10 mouse cellular contexts compared by ENCODE assay signal in the genomic region with DNA sequence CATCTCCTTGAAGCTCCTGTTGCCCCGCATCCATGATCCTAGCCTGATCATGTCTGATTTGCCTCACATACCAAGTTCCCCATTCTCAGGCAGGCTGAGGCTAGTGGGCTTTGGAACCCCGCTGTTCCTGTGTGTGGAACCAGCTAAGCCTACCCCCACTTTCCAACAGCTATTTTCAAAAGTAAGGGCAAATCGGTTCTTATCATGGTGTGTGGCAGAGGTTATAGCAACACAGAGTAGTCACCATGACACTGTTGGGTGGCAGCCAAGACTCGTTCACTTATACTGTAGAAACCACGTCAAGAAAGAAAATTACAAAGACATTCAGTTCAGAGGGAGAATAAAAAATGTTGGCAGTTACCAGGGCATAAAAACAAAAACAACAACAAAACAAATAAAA.
DNase-seq lines count a peak whose midpoint lies in the region; ATAC-seq and TF ChIP-seq lines count a peak whose summit lies in the region.
"Had no signal": no experiment of that assay in that cellular context is flagged by ENCODE, and none has a peak within 500 bp of the region (broad histone marks: within the 10 kb centered on the region; RNA-seq: fewer than 3 reads in every experiment).

No protein-coding gene starts in this region.

- H3K9ac ChIP-seq in forebrain, embryonic 13.5 days, result no peak overlapping the region
- no peak overlapping the region for H3K9ac ChIP-seq in forebrain, embryonic 16.5 days (replicated peaks; ENCODE audit: low read depth, low read length)
- H3K9ac ChIP-seq in stomach, postnatal 0 days (ENCODE audit: low read length), result no peak overlapping the region
- H3K9ac ChIP-seq: embryonic facial prominence, embryonic 13.5 days had no signal

- no peaks in the 10 kb centered on the region for H3K9me3 ChIP-seq in forebrain, embryonic 13.5 days (replicated peaks)
- H3K9me3 ChIP-seq in forebrain, embryonic 16.5 days (ENCODE audit: control insufficient read depth, low read length), result no peaks in the 10 kb centered on the region
- no peaks in the 10 kb centered on the region for H3K9me3 ChIP-seq in stomach, postnatal 0 days (ENCODE audit: control insufficient read depth, low read length)
- H3K9me3 ChIP-seq: embryonic facial prominence, embryonic 13.5 days had no signal

- TF ChIP-seq EP300 in stomach, postnatal 0 days (optimal IDR thresholded peaks at IDR 0.05), result no peak

- TF ChIP-seq CTCF in stomach, postnatal 0 days (IDR thresholded peaks at IDR 0.05; ENCODE audit: low read depth), result no peak

- DNase-seq in retina, postnatal 1 day, result peak; percentile 44
- DNase-seq in retina, embryonic 14.5 days (ENCODE audit: low spot score), result no peak
- DNase-seq in heart, postnatal 14 days, result peak; percentile 43 to 65
- DNase-seq in stomach, postnatal 0 days (ENCODE audit: low spot score), result peak; percentile 52
- DNase-seq in left cerebral cortex, postnatal 36 days (ENCODE audit: low spot score in 2 of 2), result no peak
- DNase-seq in frontal cortex, postnatal 10 days (ENCODE audit: low spot score in 2 of 2), result no peak

- H3K4me2 ChIP-seq in forebrain, embryonic 13.5 days, result no peak overlapping the region
- no peak overlapping the region for H3K4me2 ChIP-seq in forebrain, embryonic 16.5 days (ENCODE audit: low read length)
- H3K4me2 ChIP-seq in stomach, postnatal 0 days (replicated peaks; ENCODE audit: low read depth), result no peak overlapping the region
- H3K4me2 ChIP-seq: embryonic facial prominence, embryonic 13.5 days had no signal

- peaks cover 7% of the 10 kb centered on the region; the same call in 1 of the 2 replicates for H3K4me1 ChIP-seq in forebrain, embryonic 13.5 days
- H3K4me1 ChIP-seq in forebrain, embryonic 16.5 days (replicated peaks; ENCODE audit: control insufficient read depth, insufficient read depth, low read length), result peaks cover 5% of the 10 kb centered on the region
- H3K4me1 ChIP-seq in stomach, postnatal 0 days (replicated peaks; ENCODE audit: control insufficient read depth, insufficient read depth), result no peaks in the 10 kb centered on the region

- no peak overlapping the region for H3K27ac ChIP-seq in forebrain, embryonic 13.5 days
- H3K27ac ChIP-seq in forebrain, embryonic 16.5 days (ENCODE audit: low read length), result no peak overlapping the region
- no peak overlapping the region for H3K27ac ChIP-seq in stomach, postnatal 0 days (replicated peaks)
- H3K27ac ChIP-seq: embryonic facial prominence, embryonic 13.5 days had no signal

- ATAC-seq in forebrain, embryonic 13.5 days, result 0 out of 2 replicates have a peak, but pooled peaks have one; percentile 41
- no peak for ATAC-seq in forebrain, embryonic 16.5 days
- ATAC-seq in stomach, postnatal 0 days (ENCODE audit: low FRiP score, low TSS enrichment), result no peak
- ATAC-seq: inflammation-experienced regulatory T-cells, adult 6 months had no signal

- no peak overlapping the region for H3K4me3 ChIP-seq in forebrain, embryonic 13.5 days
- H3K4me3 ChIP-seq in forebrain, embryonic 16.5 days (replicated peaks; ENCODE audit: low read length), result no peak overlapping the region
- no peak overlapping the region for H3K4me3 ChIP-seq in stomach, postnatal 0 days (ENCODE audit: low read depth, low read length)
- H3K4me3 ChIP-seq: embryonic facial prominence, embryonic 13.5 days had no signal

- H3K36me3 ChIP-seq in forebrain, embryonic 13.5 days (ENCODE audit: poor library complexity, severe bottlenecking), result peaks cover 19% of the 10 kb centered on the region
- peaks cover 4% of the 10 kb centered on the region; the same call in 1 of the 2 replicates for H3K36me3 ChIP-seq in forebrain, embryonic 16.5 days (ENCODE audit: control insufficient read depth, insufficient read depth)
- H3K36me3 ChIP-seq in stomach, postnatal 0 days (ENCODE audit: control insufficient read depth, insufficient read depth, low read length), result no peaks in the 10 kb centered on the region

- WGBS in forebrain, embryonic 13.5 days, result 48% methylated on average over 5 of the region's 5 CpGs
- WGBS in forebrain, embryonic 16.5 days, result 35% methylated on average over 5 of the region's 5 CpGs
- WGBS in stomach, postnatal 0 days, result 56% methylated on average over 5 of the region's 5 CpGs

- intact Hi-C loops in heart, postnatal 14 days (cut with DNase I), result no loop called here
- intact Hi-C loops in left cerebral cortex, postnatal 36 days (cut with DNase I), result no loop called here

- H3K27me3 ChIP-seq in forebrain, embryonic 13.5 days, result no peaks in the 10 kb centered on the region
- no peaks in the 10 kb centered on the region for H3K27me3 ChIP-seq in forebrain, embryonic 16.5 days (replicated peaks; ENCODE audit: control insufficient read depth, insufficient read depth, low read length)
- H3K27me3 ChIP-seq in stomach, postnatal 0 days (ENCODE audit: control insufficient read depth, insufficient read depth, low read length), result no peaks in the 10 kb centered on the region
- H3K27me3 ChIP-seq: embryonic facial prominence, embryonic 13.5 days had no signal

Comparison
In these comparisons a context has a peak if more than half of its experiments do, and no peak if none do; other contexts are left out.
1. DNase-seq: peak in retina, postnatal 1 day (single experiment), heart, postnatal 14 days (2 of 2) and stomach, postnatal 0 days (single experiment); none in retina, embryonic 14.5 days (single experiment), left cerebral cortex, postnatal 36 days (0 of 2) and frontal cortex, postnatal 10 days (0 of 2).